Mouse (Mus musculus): ENCODE data around the gene Cox19. TPM values are rescaled to one million over a fixed set of nuclear protein-coding genes. Genes with fewer than 3 reads are reported as not detected.
A peak's percentile ranks its signal among the peaks of the same experiment; 100 is the strongest.
"Not testable (repeated sequence)": the region's sequence is repeated elsewhere in the genome, so short reads cannot be mapped to it uniquely, and the experiment has no call there.

Cox19 gene
- polyA plus RNA-seq, 1 experiment from 2014 or later, result 113 TPM

- H3K36me3 ChIP-seq (ENCODE audit: control insufficient read depth, insufficient read depth, low read length), result peaks cover 22% of the 10 kb centered on the region
- H3K9ac ChIP-seq (replicated peaks; ENCODE audit: low read depth, low read length), result peak overlapping the region; percentile 92
- H3K27me3 ChIP-seq (ENCODE audit: control insufficient read depth, insufficient read depth, low read length), result no peaks in the 10 kb centered on the region
- peak; percentile 78 for ATAC-seq (ENCODE audit: low read depth)
- H3K4me3 ChIP-seq (ENCODE audit: low read depth, low read length), result peak overlapping the region; percentile 82
- no peaks in the 10 kb centered on the region for H3K9me3 ChIP-seq (ENCODE audit: control insufficient read depth, low read length)
- peak overlapping the region; percentile 98 for H3K4me2 ChIP-seq (ENCODE audit: low read depth, low read length)
- peaks cover 6% of the 10 kb centered on the region for H3K4me1 ChIP-seq (ENCODE audit: control insufficient read depth, insufficient read depth, low read length)
- 9% methylated on average over 12 of the region's 12 CpGs for WGBS
- peak overlapping the region; percentile 2 for H3K27ac ChIP-seq (ENCODE audit: low read depth, low read length)
These were observed 7.1 kb downstream of the Cox19 start for GRCm38 (mm10) chr5:139344021-139344686.

GRCm38 (mm10) chr5:139338891-139339290 is 12.3 kb downstream of the Cox19 start:
- Histone ChIP-seq H3K36me3 (ENCODE audit: control insufficient read depth, insufficient read depth, low read length) (peaks cover 56% of the 10 kb centered on the region), H3K4me3 (ENCODE audit: low read depth, low read length) (no peak overlapping the region), H3K9me3 (ENCODE audit: control insufficient read depth, low read length) (no peaks in the 10 kb centered on the region), H3K4me1 (ENCODE audit: control insufficient read depth, insufficient read depth, low read length) (peaks cover 5% of the 10 kb centered on the region), H3K9ac (replicated peaks; ENCODE audit: low read depth, low read length) (no peak overlapping the region), H3K27me3 (ENCODE audit: control insufficient read depth, insufficient read depth, low read length) (no peaks in the 10 kb centered on the region), H3K27ac (ENCODE audit: low read depth, low read length) (no peak overlapping the region), H3K4me2 (ENCODE audit: low read depth, low read length) (no peak overlapping the region)
- ATAC-seq (ENCODE audit: low read depth), result no peak
- 84% methylated on average over 11 of the region's 11 CpGs for WGBS

- Histone ChIP-seq H3K9me3 (ENCODE audit: control insufficient read depth, low read length) (no peaks in the 10 kb centered on the region), H3K27me3 (ENCODE audit: control insufficient read depth, insufficient read depth, low read length) (no peaks in the 10 kb centered on the region), H3K4me3 (ENCODE audit: low read depth, low read length) (no peak overlapping the region), H3K36me3 (ENCODE audit: control insufficient read depth, insufficient read depth, low read length) (peaks cover 56% of the 10 kb centered on the region), H3K27ac (ENCODE audit: low read depth, low read length) (no peak overlapping the region), H3K4me1 (ENCODE audit: control insufficient read depth, insufficient read depth, low read length) (no peaks in the 10 kb centered on the region), H3K4me2 (ENCODE audit: low read depth, low read length) (no peak overlapping the region), H3K9ac (replicated peaks; ENCODE audit: low read depth, low read length) (no peak overlapping the region)
- ATAC-seq (ENCODE audit: low read depth), result no peak
- WGBS, result 88% methylated on average over 3 of the region's 3 CpGs
These were observed 12.8 kb downstream of the Cox19 start for GRCm38 (mm10) chr5:139338403-139338802.

- H3K4me2 ChIP-seq (ENCODE audit: low read depth, low read length), result no peak overlapping the region
- H3K9me3 ChIP-seq (ENCODE audit: control insufficient read depth, low read length), result no peaks in the 10 kb centered on the region
- H3K4me1 ChIP-seq (ENCODE audit: control insufficient read depth, insufficient read depth, low read length), result no peaks in the 10 kb centered on the region
- H3K9ac ChIP-seq (replicated peaks; ENCODE audit: low read depth, low read length), result no peak overlapping the region
- H3K36me3 ChIP-seq (ENCODE audit: control insufficient read depth, insufficient read depth, low read length), result peaks cover 56% of the 10 kb centered on the region
- WGBS, result 82% methylated on average over 13 of the region's 13 CpGs
- H3K27ac ChIP-seq (ENCODE audit: low read depth, low read length), result no peak overlapping the region
- H3K4me3 ChIP-seq (ENCODE audit: low read depth, low read length), result no peak overlapping the region
- no peak for ATAC-seq (ENCODE audit: low read depth)
- no peaks in the 10 kb centered on the region for H3K27me3 ChIP-seq (ENCODE audit: control insufficient read depth, insufficient read depth, low read length)
These were observed 13.3 kb downstream of the Cox19 start for GRCm38 (mm10) chr5:139337826-139338370.

- H3K9ac ChIP-seq (replicated peaks; ENCODE audit: low read depth, low read length), result no peak overlapping the region
- H3K9me3 ChIP-seq (ENCODE audit: control insufficient read depth, low read length), result no peaks in the 10 kb centered on the region
- no peak overlapping the region for H3K4me2 ChIP-seq (ENCODE audit: low read depth, low read length)
- H3K27ac ChIP-seq (ENCODE audit: low read depth, low read length), result no peak overlapping the region
- H3K36me3 ChIP-seq (ENCODE audit: control insufficient read depth, insufficient read depth, low read length), result peaks cover 41% of the 10 kb centered on the region
- no peak; the same call in 1 of the 2 replicates for ATAC-seq (ENCODE audit: low read depth)
- H3K4me3 ChIP-seq (ENCODE audit: low read depth, low read length), result no peak overlapping the region
- H3K4me1 ChIP-seq (ENCODE audit: control insufficient read depth, insufficient read depth, low read length), result no peaks in the 10 kb centered on the region
- WGBS, result 93% methylated on average over 4 of the region's 4 CpGs
- no peaks in the 10 kb centered on the region for H3K27me3 ChIP-seq (ENCODE audit: control insufficient read depth, insufficient read depth, low read length)
These were observed 15.6 kb downstream of the Cox19 start for GRCm38 (mm10) chr5:139335634-139336033.

GRCm38 (mm10) chr5:139334394-139334793 is 16.8 kb downstream of the Cox19 start:
- H3K4me1 ChIP-seq (ENCODE audit: control insufficient read depth, insufficient read depth, low read length); ATAC-seq (ENCODE audit: low read depth); H3K27me3 ChIP-seq (ENCODE audit: control insufficient read depth, insufficient read depth, low read length); H3K4me3 ChIP-seq (ENCODE audit: low read depth, low read length); H3K9ac ChIP-seq (replicated peaks; ENCODE audit: low read depth, low read length); H3K27ac ChIP-seq (ENCODE audit: low read depth, low read length); H3K9me3 ChIP-seq (ENCODE audit: control insufficient read depth, low read length); H3K4me2 ChIP-seq (ENCODE audit: low read depth, low read length): not testable (repeated sequence)
- peaks cover 36% of the 10 kb centered on the region for H3K36me3 ChIP-seq (ENCODE audit: control insufficient read depth, insufficient read depth, low read length)
- 92% methylated on average over 10 of the region's 10 CpGs for WGBS

GRCm38 (mm10) chr5:139333301-139334013 is 17.8 kb downstream of the Cox19 start:
- H3K27ac ChIP-seq (ENCODE audit: low read depth, low read length), result no peak overlapping the region
- H3K4me1 ChIP-seq (ENCODE audit: control insufficient read depth, insufficient read depth, low read length), result no peaks in the 10 kb centered on the region
- no peaks in the 10 kb centered on the region for H3K9me3 ChIP-seq (ENCODE audit: control insufficient read depth, low read length)
- peaks cover 27% of the 10 kb centered on the region for H3K36me3 ChIP-seq (ENCODE audit: control insufficient read depth, insufficient read depth, low read length)
- ATAC-seq (ENCODE audit: low read depth), result no peak
- H3K27me3 ChIP-seq (ENCODE audit: control insufficient read depth, insufficient read depth, low read length), result no peaks in the 10 kb centered on the region
- no peak overlapping the region for H3K4me3 ChIP-seq (ENCODE audit: low read depth, low read length)
- H3K4me2 ChIP-seq (ENCODE audit: low read depth, low read length), result no peak overlapping the region
- H3K9ac ChIP-seq (replicated peaks; ENCODE audit: low read depth, low read length), result no peak overlapping the region
- WGBS, result 69% methylated on average over 16 of the region's 16 CpGs

- 90% methylated on average over 8 of the region's 8 CpGs for WGBS
- no peak for ATAC-seq (ENCODE audit: low read depth)
- H3K4me3 ChIP-seq (ENCODE audit: low read depth, low read length), result no peak overlapping the region
These were observed 18.5 kb downstream of the Cox19 start for GRCm38 (mm10) chr5:139332590-139333272.

GRCm38 (mm10) chr5:139331742-139332141 is 19.5 kb downstream of the Cox19 start:
- WGBS, result 24% methylated on average over 8 of the region's 8 CpGs
- no peak overlapping the region for H3K27ac ChIP-seq (ENCODE audit: low read depth, low read length)
- no peak for ATAC-seq (ENCODE audit: low read depth)
- peaks cover 3% of the 10 kb centered on the region; the same call in 1 of the 2 replicates for H3K27me3 ChIP-seq (ENCODE audit: control insufficient read depth, insufficient read depth, low read length)
- H3K4me3 ChIP-seq (ENCODE audit: low read depth, low read length), result no peak overlapping the region
- no peaks in the 10 kb centered on the region for H3K4me1 ChIP-seq (ENCODE audit: control insufficient read depth, insufficient read depth, low read length)
- peaks cover 14% of the 10 kb centered on the region for H3K36me3 ChIP-seq (ENCODE audit: control insufficient read depth, insufficient read depth, low read length)
- no peak overlapping the region for H3K9ac ChIP-seq (replicated peaks; ENCODE audit: low read depth, low read length)
- no peak overlapping the region for H3K4me2 ChIP-seq (ENCODE audit: low read depth, low read length)
- no peaks in the 10 kb centered on the region for H3K9me3 ChIP-seq (ENCODE audit: control insufficient read depth, low read length)

More at GRCm38 (mm10) chr5:139332590-139333272, 18.5 kb downstream of the Cox19 start:
- no peak overlapping the region for H3K27ac ChIP-seq (ENCODE audit: low read depth, low read length)
- H3K27me3 ChIP-seq (ENCODE audit: control insufficient read depth, insufficient read depth, low read length), result no peaks in the 10 kb centered on the region
- H3K9ac ChIP-seq (replicated peaks; ENCODE audit: low read depth, low read length), result no peak overlapping the region
- no peaks in the 10 kb centered on the region for H3K9me3 ChIP-seq (ENCODE audit: control insufficient read depth, low read length)
- H3K36me3 ChIP-seq (ENCODE audit: control insufficient read depth, insufficient read depth, low read length), result peaks cover 24% of the 10 kb centered on the region
- H3K4me1 ChIP-seq (ENCODE audit: control insufficient read depth, insufficient read depth, low read length), result no peaks in the 10 kb centered on the region
- no peak overlapping the region for H3K4me2 ChIP-seq (ENCODE audit: low read depth, low read length)
